Mouse (Mus musculus) neural tube, embryonic 15.5 days (tissue): Measurements from ENCODE around the gene Ssrp1. TPM values are rescaled to one million over a fixed set of nuclear protein-coding genes. Genes with fewer than 3 reads are reported as not detected.

Source experiments
- ATAC-seq: fragments of 200-750 bp; cut with Nextera tagmentation; 2 replicates; pipeline ENCODE4 v1.8.0; 2017; ENCODE audit warnings: mild to moderate bottlenecking, moderate TSS enrichment, moderate library complexity; ENCODE audit not compliant: low FRiP score
- H3K27ac ChIP-seq: fragments of 300-500 bp; sonication (generic); replicated peaks from 2 replicates; pipeline ENCODE4 v1.5.1; 2015; ENCODE audit warnings: mild to moderate bottlenecking, inconsistent platforms
- H3K27me3 ChIP-seq: fragments of 300-500 bp; sonication (generic); replicated peaks from 2 replicates; pipeline ENCODE4 v1.6.1; 2015; ENCODE audit warnings: inconsistent platforms
- H3K36me3 ChIP-seq: fragments of 300-500 bp; sonication (generic); 2 replicates; pipeline ENCODE4 v1.6.1; 2015; ENCODE audit warnings: inconsistent platforms
- H3K4me1 ChIP-seq: fragments of 300-500 bp; sonication (generic); 2 replicates; pipeline ENCODE4 v1.6.1; 2015; ENCODE audit warnings: inconsistent platforms
- H3K4me2 ChIP-seq: fragments of 300-500 bp; sonication (generic); 2 replicates; pipeline ENCODE4 v1.6.1; 2015; ENCODE audit warnings: inconsistent platforms, mild to moderate bottlenecking, moderate library complexity
- H3K4me3 ChIP-seq: fragments of 300-500 bp; sonication (generic); replicated peaks from 2 replicates; pipeline ENCODE4 v1.5.1; 2015; ENCODE audit warnings: mild to moderate bottlenecking, inconsistent platforms
- H3K9ac ChIP-seq: fragments of 300-500 bp; sonication (generic); replicated peaks from 2 replicates; pipeline ENCODE4 v1.6.1; 2015; ENCODE audit warnings: mild to moderate bottlenecking, inconsistent platforms
- H3K9me3 ChIP-seq: fragments of 300-500 bp; sonication (generic); replicated peaks from 2 replicates; pipeline ENCODE4 v1.6.1; 2016; ENCODE audit warnings: inconsistent platforms
- WGBS: fragments of 180-500 bp; shearing (Covaris S2); methylation state at CpG from one replicate; pipeline ENCODE4 v1.1.7; 2015; ENCODE audit warnings: mixed read lengths; 5-methylcytosine and 5-hydroxymethylcytosine counted together
- polyA plus RNA-seq: library from polyadenylated mRNA; unstranded; fragments of >200 nt; fragmentation: Nextera tagmentation; extraction: Ambion mirVana; gene quantifications from 2 replicates; pipeline ENCODE4 v1.2.1, GENCODE M21; 2015

Ssrp1 gene
- polyA plus RNA-seq = 146 and 191 TPM in 2 replicates

DNA sequence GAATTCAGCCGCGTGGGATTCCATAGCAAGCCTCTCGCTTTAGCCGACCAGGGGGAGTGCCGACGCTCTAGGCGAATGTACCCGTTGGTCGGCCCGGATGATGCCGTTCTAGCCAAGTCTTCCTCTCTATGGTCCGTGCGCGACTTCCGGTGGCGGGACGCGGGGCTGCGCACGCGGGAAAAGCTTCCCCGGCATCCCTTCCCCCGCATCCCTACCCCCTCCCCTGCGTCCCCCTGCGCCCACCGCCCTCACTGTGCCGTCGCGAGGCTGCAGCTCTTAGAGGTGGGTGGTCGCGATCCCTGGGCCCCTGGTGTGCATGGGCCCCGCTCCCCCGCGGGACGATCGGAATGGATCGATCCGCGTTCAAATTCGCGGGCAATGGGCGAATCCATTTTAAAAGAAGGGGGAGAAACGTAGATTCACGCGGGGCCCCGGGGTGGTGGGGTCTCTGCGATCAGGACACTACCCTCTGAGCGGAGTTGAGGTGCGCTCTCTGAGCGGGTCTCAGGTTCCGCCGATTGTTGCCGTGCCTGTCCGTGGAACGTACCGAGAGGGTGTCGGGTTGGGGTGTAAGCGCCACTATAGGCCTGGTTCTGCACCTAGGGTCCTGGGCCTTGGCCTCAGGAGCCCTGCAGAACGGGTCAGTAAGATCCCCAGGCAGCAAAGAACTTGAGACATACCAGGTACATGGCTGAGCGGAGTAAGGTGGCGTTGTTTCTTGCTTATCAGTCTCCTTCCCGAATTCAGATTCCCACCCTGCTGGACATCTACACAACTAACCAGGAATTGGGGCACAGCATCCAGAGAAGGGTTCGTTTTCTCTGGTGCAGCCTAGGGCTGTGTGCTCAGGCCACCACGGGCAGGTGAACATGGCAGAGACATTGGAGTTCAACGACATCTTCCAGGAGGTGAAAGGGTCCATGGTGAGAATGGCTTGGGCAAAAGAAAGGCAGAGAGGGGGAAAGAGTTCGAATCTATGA is at the start of gene Ssrp1, which contains the start of gene P2rx3:
TSS of gene Ssrp1 (plus strand) at position 188 of the 980 bp plus-strand sequence.
TSS of gene P2rx3 (minus strand) at position 416 of the 980 bp plus-strand sequence.
- Histone ChIP-seq H3K27ac (peak within 1 kb of the TSS; percentile 84), H3K4me3 (peak within 1 kb of the TSS; percentile 81), H3K27me3 (no peaks in the 10 kb centered on the region), H3K9me3 (no peaks in the 10 kb centered on the region), H3K9ac (peak within 1 kb of the TSS; percentile 92), H3K4me2 (peak within 1 kb of the TSS; percentile 62), H3K4me1 (peaks cover 17% of the 10 kb centered on the region), H3K36me3 (peaks cover 32% of the 10 kb centered on the region)
- peak; percentile 96 for ATAC-seq
- WGBS = under 1% methylated on average over 66 of the region's 66 CpGs

DNA sequence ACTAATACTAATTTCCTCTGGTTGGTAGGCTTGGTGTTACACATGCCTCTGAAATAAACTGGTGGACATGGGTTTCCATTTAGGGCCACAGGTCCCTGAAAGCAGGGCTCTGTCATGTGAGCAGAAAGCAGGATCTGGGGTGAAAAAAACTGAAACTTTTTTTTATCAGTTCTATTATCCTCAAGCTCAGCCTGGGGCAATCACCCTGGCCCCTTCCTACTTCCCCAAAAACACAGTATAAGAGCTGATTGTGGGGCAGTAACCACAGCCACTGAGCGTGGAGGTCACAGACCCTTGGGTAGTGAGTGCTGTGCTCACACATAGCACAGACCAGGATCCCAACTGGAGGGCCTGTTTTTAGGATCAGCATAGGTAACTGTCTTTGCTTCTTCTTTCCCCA is 49.1 kb upstream of the Ssrp1 start, which contains the start of gene Prg3:
TSS of gene Prg3 (plus strand) at position 286 of the 400 bp plus-strand sequence.
- Histone ChIP-seq H3K36me3 (no peaks in the 10 kb centered on the region), H3K27ac (no peak within 1 kb of the TSS)
- 67% methylated on average over 1 of the region's 1 CpGs for WGBS

DNA sequence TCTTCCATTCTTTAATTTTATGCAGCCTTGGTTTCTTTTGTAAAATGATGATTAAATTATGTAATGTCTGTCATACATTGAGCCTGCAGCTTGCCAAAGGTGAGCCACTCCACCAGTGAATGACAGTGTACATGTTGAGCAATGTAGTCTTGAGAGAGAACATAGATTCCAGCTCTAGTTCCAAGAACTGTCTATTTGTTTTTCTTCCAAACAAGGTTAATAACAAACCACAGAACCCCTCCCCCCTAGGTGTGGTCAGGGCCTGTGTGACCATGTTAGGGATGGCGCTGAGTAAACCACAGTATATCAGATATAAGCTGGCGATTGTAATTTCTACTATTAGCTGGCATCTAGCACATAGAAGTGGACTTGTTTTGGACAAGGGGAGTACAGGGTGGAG is 40.7 kb upstream of the Ssrp1 start:
- no peaks in the 10 kb centered on the region for H3K4me1 ChIP-seq
- H3K4me3 ChIP-seq = no peak overlapping the region
- ATAC-seq = no peak
- H3K27me3 ChIP-seq = no peaks in the 10 kb centered on the region
- H3K9me3 ChIP-seq = no peaks in the 10 kb centered on the region
- WGBS = 91% methylated on average over 2 of the region's 2 CpGs
- no peak overlapping the region for H3K9ac ChIP-seq
- no peak overlapping the region for H3K27ac ChIP-seq
- no peak overlapping the region for H3K4me2 ChIP-seq
- H3K36me3 ChIP-seq = no peaks in the 10 kb centered on the region

More for the DNA sequence above, 49.1 kb upstream of the Ssrp1 start, which contains the start of gene Prg3:
- H3K9me3 ChIP-seq = no peaks in the 10 kb centered on the region
- no peak within 1 kb of the TSS for H3K4me3 ChIP-seq
- H3K4me1 ChIP-seq = no peaks in the 10 kb centered on the region
- H3K27me3 ChIP-seq = no peaks in the 10 kb centered on the region
- no peak for ATAC-seq
- no peak within 1 kb of the TSS for H3K4me2 ChIP-seq
- H3K9ac ChIP-seq = no peak within 1 kb of the TSS

DNA sequence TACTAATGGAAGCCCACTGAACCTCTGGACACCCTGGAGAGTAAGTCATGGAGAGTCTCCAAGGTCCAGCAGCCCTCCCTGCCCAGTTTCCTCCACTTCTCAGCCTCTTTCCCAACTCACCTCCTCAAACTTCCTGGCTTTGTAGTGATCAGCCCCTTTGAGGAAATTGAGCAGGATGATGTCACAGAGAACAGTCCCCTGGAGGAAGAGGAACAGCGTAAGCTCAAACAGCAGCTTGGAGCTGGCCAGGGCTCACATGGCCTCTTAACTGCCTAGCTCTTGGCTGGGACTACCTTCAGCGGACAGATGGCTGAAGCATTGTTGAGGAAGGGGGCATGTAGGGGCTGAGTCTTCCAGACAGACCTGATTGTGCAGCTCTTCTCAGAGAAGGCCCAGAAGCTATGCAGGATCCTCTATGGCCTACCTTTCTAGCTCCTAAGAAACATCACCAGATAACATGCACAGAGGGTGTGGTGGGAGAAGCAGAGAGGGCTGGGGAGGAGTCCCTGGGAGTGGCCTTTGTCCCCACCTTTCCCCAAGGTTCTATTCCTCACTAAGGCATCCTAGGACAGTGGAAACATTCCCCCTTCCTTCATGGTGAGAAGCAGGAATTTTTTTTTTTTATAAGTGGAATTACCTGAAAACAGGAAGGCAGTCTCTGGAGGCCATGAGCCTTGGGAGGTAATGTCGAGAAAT is 37.4 kb upstream of the Ssrp1 start:
- no peaks in the 10 kb centered on the region for H3K27me3 ChIP-seq
- 86% methylated on average over 3 of the region's 3 CpGs for WGBS

DNA sequence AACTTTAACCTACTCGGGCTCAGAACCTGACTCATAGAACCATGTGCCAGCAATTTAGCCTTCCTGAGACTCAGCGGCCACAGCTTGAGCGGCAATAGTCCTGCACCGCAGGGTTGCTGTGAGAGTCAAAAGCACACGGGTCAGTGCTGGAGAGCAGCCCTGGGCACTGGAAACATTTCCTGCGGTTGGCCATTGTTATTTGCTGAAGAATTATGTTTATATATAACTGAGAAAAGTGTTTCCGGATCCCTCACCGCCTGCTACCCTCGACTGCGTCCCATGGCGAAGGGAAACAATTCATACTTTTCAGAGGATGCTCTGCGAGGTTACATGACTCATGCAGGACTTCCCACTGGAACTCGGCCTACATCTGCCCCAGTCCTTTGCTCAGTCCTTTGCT is 35.5 kb upstream of the Ssrp1 start:
- no peak for ATAC-seq
- no peaks in the 10 kb centered on the region for H3K36me3 ChIP-seq
- no peak overlapping the region for H3K4me3 ChIP-seq
- no peaks in the 10 kb centered on the region for H3K9me3 ChIP-seq
- H3K27me3 ChIP-seq = no peaks in the 10 kb centered on the region
- no peak overlapping the region for H3K4me2 ChIP-seq
- no peak overlapping the region for H3K27ac ChIP-seq
- no peaks in the 10 kb centered on the region for H3K4me1 ChIP-seq
- 66% methylated on average over 13 of the region's 13 CpGs for WGBS
- no peak overlapping the region for H3K9ac ChIP-seq

More for the DNA sequence above, 37.4 kb upstream of the Ssrp1 start:
- no peaks in the 10 kb centered on the region for H3K9me3 ChIP-seq
- no peak overlapping the region for H3K4me2 ChIP-seq
- H3K4me1 ChIP-seq = no peaks in the 10 kb centered on the region
- H3K9ac ChIP-seq = no peak overlapping the region
- no peak overlapping the region for H3K4me3 ChIP-seq
- H3K36me3 ChIP-seq = no peaks in the 10 kb centered on the region
- ATAC-seq = no peak
- no peak overlapping the region for H3K27ac ChIP-seq

DNA sequence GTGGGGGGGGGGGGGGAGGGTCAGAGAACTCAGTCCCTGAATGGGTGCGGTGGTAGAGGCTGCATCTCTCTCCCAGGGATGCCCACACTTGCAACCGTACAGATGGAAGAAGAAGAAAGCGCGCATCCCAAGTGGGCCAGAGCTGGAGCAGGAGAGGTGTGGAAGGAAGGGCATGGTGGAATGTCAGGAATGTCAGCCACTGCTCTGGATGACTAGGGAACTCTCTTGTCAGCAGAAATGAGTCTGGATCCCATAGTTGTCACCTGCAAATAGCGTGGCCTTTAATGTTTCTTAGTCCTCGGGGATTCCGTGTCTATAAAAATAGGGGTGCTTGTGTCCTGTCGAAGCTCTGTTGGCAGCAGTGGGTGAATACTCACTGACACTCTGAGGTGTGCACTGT is 34.5 kb upstream of the Ssrp1 start:
- Histone ChIP-seq H3K9ac (no peak overlapping the region), H3K4me3 (no peak overlapping the region), H3K4me1 (no peaks in the 10 kb centered on the region), H3K4me2 (no peak overlapping the region), H3K36me3 (no peaks in the 10 kb centered on the region), H3K27ac (no peak overlapping the region), H3K9me3 (no peaks in the 10 kb centered on the region), H3K27me3 (no peaks in the 10 kb centered on the region)
- WGBS = 88% methylated on average over 8 of the region's 8 CpGs
- no peak for ATAC-seq

DNA sequence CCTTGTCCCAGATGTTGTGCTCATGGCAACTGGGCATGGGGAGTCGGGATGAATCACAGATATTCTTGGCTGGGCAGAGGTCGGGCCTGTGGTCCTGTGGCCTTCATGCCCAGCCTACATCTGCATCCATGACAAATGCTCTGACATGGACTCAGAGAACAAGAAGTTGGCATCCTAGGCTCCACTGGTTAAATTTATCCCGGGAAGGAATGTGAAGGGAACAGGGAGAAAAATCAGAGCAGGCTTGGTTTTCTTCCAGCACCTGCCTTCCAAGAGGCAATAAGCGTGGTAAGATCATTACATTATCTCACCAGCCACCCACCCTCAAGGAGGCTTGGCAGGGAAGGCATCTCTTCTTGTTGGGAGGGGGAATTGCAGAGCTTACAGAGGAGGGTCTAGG is 32.7 kb upstream of the Ssrp1 start:
- Histone ChIP-seq H3K27me3 (no peaks in the 10 kb centered on the region), H3K9me3 (no peaks in the 10 kb centered on the region), H3K4me3 (no peak overlapping the region), H3K4me1 (no peaks in the 10 kb centered on the region), H3K36me3 (no peaks in the 10 kb centered on the region), H3K4me2 (no peak overlapping the region), H3K27ac (no peak overlapping the region), H3K9ac (no peak overlapping the region)
- WGBS = 89% methylated on average over 4 of the region's 4 CpGs
- ATAC-seq = no peak

DNA sequence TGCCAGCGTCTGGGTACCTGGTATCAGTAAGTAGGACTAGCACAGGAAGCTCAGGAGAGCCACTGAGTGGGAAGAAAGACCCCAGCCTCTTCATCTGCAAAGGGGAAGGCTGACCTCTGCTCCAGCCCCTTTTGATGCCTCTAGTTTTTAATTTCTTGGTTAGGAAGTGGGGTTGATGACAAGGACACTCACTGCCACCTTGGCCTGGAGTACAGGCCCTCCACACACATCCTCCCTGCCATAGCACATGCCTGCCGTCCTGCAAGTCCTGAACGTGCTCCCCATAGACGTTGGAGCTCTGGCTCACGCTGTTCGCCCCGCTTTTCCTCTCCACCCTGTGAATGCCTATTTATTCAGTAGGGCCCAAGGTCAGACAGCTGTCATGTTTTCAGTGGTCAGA is 30.4 kb upstream of the Ssrp1 start:
- H3K9me3 ChIP-seq = no peaks in the 10 kb centered on the region
- no peaks in the 10 kb centered on the region for H3K36me3 ChIP-seq
- no peak overlapping the region for H3K4me2 ChIP-seq
- no peaks in the 10 kb centered on the region for H3K27me3 ChIP-seq
- H3K9ac ChIP-seq = no peak overlapping the region
- H3K4me1 ChIP-seq = no peaks in the 10 kb centered on the region; the same call in 1 of the 2 replicates
- 88% methylated on average over 7 of the region's 7 CpGs for WGBS
- ATAC-seq = no peak
- no peak overlapping the region for H3K27ac ChIP-seq
- no peak overlapping the region for H3K4me3 ChIP-seq

DNA sequence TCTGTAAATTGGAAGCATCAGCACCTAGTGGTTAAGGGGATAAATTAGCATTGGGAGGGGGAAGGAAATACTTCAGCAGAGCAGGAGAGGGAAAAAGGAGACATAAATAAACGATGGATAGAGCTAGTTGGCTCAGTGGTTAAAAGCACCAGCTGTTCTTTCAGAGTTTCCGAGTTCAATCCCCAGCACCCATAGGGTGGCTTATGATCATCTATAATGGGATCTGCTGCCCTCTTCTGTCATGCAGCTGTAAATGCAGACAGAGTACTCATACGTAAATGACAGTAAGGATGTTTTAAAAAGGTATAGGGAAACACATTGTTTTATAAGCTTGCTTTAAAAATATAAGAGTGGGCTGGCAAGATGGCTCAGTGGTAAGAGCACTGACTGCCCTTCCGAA is 29.3 kb upstream of the Ssrp1 start:
- Histone ChIP-seq H3K9me3 (no peaks in the 10 kb centered on the region), H3K27ac (no peak overlapping the region), H3K4me2 (no peak overlapping the region), H3K4me1 (no peaks in the 10 kb centered on the region; the same call in 1 of the 2 replicates), H3K9ac (no peak overlapping the region), H3K27me3 (no peaks in the 10 kb centered on the region), H3K4me3 (no peak overlapping the region), H3K36me3 (no peaks in the 10 kb centered on the region)
- 22% methylated on average over 4 of the region's 4 CpGs for WGBS
- ATAC-seq = no peak

DNA sequence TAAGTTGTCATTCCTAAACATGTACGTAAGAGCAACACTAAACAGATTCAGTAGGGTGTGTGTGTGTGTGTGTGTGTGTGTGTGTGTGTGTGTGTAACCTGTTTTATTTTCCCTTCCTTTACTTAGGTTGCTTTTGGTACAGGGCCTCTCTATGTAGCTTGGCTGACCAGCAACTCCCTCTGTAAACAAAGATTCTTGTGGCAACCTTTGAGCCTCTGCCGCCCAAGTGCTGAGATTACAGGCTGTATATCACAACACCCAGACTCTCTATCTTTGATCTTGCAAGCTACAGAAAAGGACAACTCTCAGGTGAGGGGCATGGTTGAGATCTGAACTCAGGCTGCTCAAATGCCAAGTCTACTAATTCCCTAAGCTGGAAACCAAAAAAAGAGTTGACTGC is 27.8 kb upstream of the Ssrp1 start:
- H3K9ac ChIP-seq = no peak overlapping the region
- no peak overlapping the region for H3K27ac ChIP-seq
- H3K4me1 ChIP-seq = no peaks in the 10 kb centered on the region; the same call in 1 of the 2 replicates
- no peaks in the 10 kb centered on the region for H3K36me3 ChIP-seq
- no peak overlapping the region for H3K4me3 ChIP-seq
- no peaks in the 10 kb centered on the region for H3K27me3 ChIP-seq
- WGBS = 68% methylated on average over 2 of the region's 2 CpGs
- no peak overlapping the region for H3K4me2 ChIP-seq
- H3K9me3 ChIP-seq = no peaks in the 10 kb centered on the region
- no peak for ATAC-seq

DNA sequence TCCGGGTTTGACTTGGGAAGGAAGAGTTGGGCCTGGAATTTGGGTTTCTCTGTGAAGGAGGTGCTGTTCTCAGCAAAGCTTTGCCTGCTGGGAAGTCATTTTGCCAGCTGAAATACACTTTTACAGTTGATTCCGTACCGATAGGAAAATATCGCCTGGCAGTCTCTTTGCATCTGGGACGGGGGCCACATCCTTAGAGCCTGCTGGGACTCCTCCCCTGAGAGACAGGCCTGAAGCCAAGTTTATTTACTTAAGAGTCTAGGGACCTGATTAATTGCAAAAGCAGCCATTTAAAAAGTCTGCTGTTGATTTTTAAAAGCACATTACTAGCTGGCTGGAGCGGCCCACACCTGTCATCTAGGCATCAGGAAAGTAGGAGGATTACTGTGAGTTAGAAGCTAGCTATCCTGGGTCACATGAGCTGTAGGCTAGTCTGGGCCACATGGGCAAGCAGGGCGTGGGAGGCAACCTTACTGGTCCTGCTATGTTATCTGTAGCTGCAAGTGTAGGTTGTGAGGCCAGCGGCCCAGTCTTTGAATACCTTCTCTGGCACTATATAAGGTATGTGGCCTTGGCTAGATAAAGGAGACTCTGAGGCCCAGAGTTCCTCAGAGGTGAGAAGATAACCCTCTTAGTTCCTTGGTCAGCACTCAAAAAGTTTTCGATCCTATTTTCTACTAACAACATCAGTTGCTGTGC is 25.0 kb upstream of the Ssrp1 start:
- Histone ChIP-seq H3K4me1 (no peaks in the 10 kb centered on the region; the same call in 1 of the 2 replicates), H3K9me3 (no peaks in the 10 kb centered on the region), H3K36me3 (no peaks in the 10 kb centered on the region), H3K9ac (no peak overlapping the region), H3K4me2 (no peak overlapping the region), H3K27me3 (no peaks in the 10 kb centered on the region), H3K4me3 (no peak overlapping the region), H3K27ac (no peak overlapping the region)
- no peak for ATAC-seq
- 67% methylated on average over 9 of the region's 9 CpGs for WGBS
